Mouse (Mus musculus): ENCODE measurements around the gene AL731706.1.
"Not testable (repeated sequence)": the region's sequence is repeated elsewhere in the genome, so short reads cannot be mapped to it uniquely, and the experiment has no call there.

AL731706.1 gene

GRCm38 (mm10) chr2:136891068-136891950 lies at the start of gene AL731706.1, which contains the start of the genes Slx4ip and Mkks:
AL731706.1 (minus strand) TSS chr2:136891389.
Slx4ip (plus strand) TSS chr2:136891218.
Mkks (minus strand) TSS chr2:136891389.
- DNase-seq = peak; percentile 99

GRCm38 (mm10) chr2:136938249-136938648 lies 47.1 kb upstream of the AL731706.1 start:
- no peak for DNase-seq

GRCm38 (mm10) chr2:136936391-136937288 lies 45.5 kb upstream of the AL731706.1 start:
- no peak for DNase-seq

- DNase-seq = no peak
Measured at GRCm38 (mm10) chr2:136921003-136921408, 29.8 kb upstream of the AL731706.1 start.

GRCm38 (mm10) chr2:136920257-136920993 lies 29.2 kb upstream of the AL731706.1 start:
- no peak for DNase-seq

GRCm38 (mm10) chr2:136919433-136919832 lies 28.2 kb upstream of the AL731706.1 start:
- no peak for DNase-seq

- DNase-seq = no peak
Measured at GRCm38 (mm10) chr2:136914334-136914902, 23.2 kb upstream of the AL731706.1 start.

GRCm38 (mm10) chr2:136913021-136913420 lies 21.8 kb upstream of the AL731706.1 start:
- no peak for DNase-seq

GRCm38 (mm10) chr2:136911958-136912411 lies 20.8 kb upstream of the AL731706.1 start:
- DNase-seq = no peak

GRCm38 (mm10) chr2:136909298-136909697 lies 18.1 kb upstream of the AL731706.1 start:
- no peak for DNase-seq

- DNase-seq = no peak
Measured at GRCm38 (mm10) chr2:136908596-136908995, 17.4 kb upstream of the AL731706.1 start.

- DNase-seq = no peak
Measured at GRCm38 (mm10) chr2:136896131-136896530, 4.9 kb upstream of the AL731706.1 start.

- DNase-seq = no peak
Measured at GRCm38 (mm10) chr2:136894494-136894893, 3.3 kb upstream of the AL731706.1 start.

- peak; percentile 92 to 95 for DNase-seq
Measured at GRCm38 (mm10) chr2:136891951-136892371, 772 bp upstream of the AL731706.1 start.

- DNase-seq = not testable (repeated sequence)
Measured at GRCm38 (mm10) chr2:136890716-136891067, 497 bp downstream of the AL731706.1 start.

- DNase-seq = peak in 1 of 2 experiments; percentile 17
Measured at GRCm38 (mm10) chr2:136886846-136887245, 4.3 kb downstream of the AL731706.1 start.

GRCm38 (mm10) chr2:136885579-136885978 lies 5.6 kb downstream of the AL731706.1 start, which contains the start of gene AL731706.2:
AL731706.2 (minus strand) TSS chr2:136885679.
- DNase-seq = no peak

GRCm38 (mm10) chr2:136854543-136855388 lies 36.4 kb downstream of the AL731706.1 start:
- DNase-seq = no peak

GRCm38 (mm10) chr2:136850366-136850765 lies 40.8 kb downstream of the AL731706.1 start:
- DNase-seq = no peak

GRCm38 (mm10) chr2:136837994-136838393 lies 53.2 kb downstream of the AL731706.1 start:
- DNase-seq = no peak

- DNase-seq = no peak
Measured at GRCm38 (mm10) chr2:136835882-136836281, 55.3 kb downstream of the AL731706.1 start.

Measured in B cell, adult 2 months (primary cell).